ENCODE assay signal across 10 mouse cellular contexts in genomic region chr11:35976482-35976881, GRCm38 (mm10). TPM values are rescaled to one million over a fixed set of nuclear protein-coding genes. Genes with fewer than 3 reads are reported as not detected.
DNase-seq lines count a peak whose midpoint lies in the region; ATAC-seq lines count a peak whose summit lies in the region.
"Had no signal": no experiment of that assay in that cellular context is flagged by ENCODE, and none has a peak within 500 bp of the region (broad histone marks: within the 10 kb centered on the region; RNA-seq: fewer than 3 reads in every experiment).

No protein-coding gene starts in this region.

- no peaks in the 10 kb centered on the region for H3K36me3 ChIP-seq in midbrain, embryonic 12.5 days
- H3K36me3 ChIP-seq in heart, embryonic 12.5 days, result no peaks in the 10 kb centered on the region

- peak; percentile 48 to 49 for DNase-seq in layer of hippocampus, adult 18-20 months (ENCODE audit: low spot score in 2 of 2)
- DNase-seq in layer of hippocampus, postnatal 25 days (ENCODE audit: extremely low spot score in 1 of 2, low spot score in 1 of 2), result no peak
- peak; percentile 25 for DNase-seq in brain, adult 2 months (ENCODE audit: low read depth, low spot score)
- peak; percentile 70 for DNase-seq in kidney, adult 18-20 months
- DNase-seq in testis, postnatal 14 days (ENCODE audit: low spot score), result no peak
- no peak for DNase-seq in spleen, adult 18-20 months

- no peaks in the 10 kb centered on the region for H3K9me3 ChIP-seq in midbrain, embryonic 12.5 days
- no peaks in the 10 kb centered on the region for H3K9me3 ChIP-seq in heart, embryonic 12.5 days (replicated peaks)

- WGBS in midbrain, embryonic 12.5 days, result 10% methylated on average over 6 of the region's 6 CpGs
- 56% methylated on average over 6 of the region's 6 CpGs for WGBS in heart, embryonic 12.5 days

- peaks cover 37% of the 10 kb centered on the region for H3K27me3 ChIP-seq in midbrain, embryonic 12.5 days
- H3K27me3 ChIP-seq in heart, embryonic 12.5 days (replicated peaks), result peaks cover 32% of the 10 kb centered on the region
- H3K27me3 ChIP-seq: CH12.LX had no signal

- no peak overlapping the region for H3K9ac ChIP-seq in midbrain, embryonic 12.5 days (replicated peaks)
- H3K9ac ChIP-seq in heart, embryonic 12.5 days, result no peak overlapping the region
- H3K9ac ChIP-seq: liver, embryonic 14.5 days had no signal

- peaks cover 63% of the 10 kb centered on the region for H3K4me1 ChIP-seq in midbrain, embryonic 12.5 days
- H3K4me1 ChIP-seq in heart, embryonic 12.5 days (replicated peaks), result peaks cover 11% of the 10 kb centered on the region

- H3K4me3 ChIP-seq in midbrain, embryonic 12.5 days, result no peak overlapping the region
- no peak overlapping the region for H3K4me3 ChIP-seq in heart, embryonic 12.5 days

- no peak overlapping the region; the same call in none of the 2 replicates for H3K27ac ChIP-seq in midbrain, embryonic 12.5 days (replicated peaks)
- H3K27ac ChIP-seq in heart, embryonic 12.5 days (ENCODE audit: poor library complexity, severe bottlenecking), result no peak overlapping the region
- H3K27ac ChIP-seq: liver, embryonic 14.5 days had no signal

- no peak for ATAC-seq in midbrain, embryonic 12.5 days (ENCODE audit: low FRiP score, low read depth)
- no peak for ATAC-seq in heart, embryonic 12.5 days (ENCODE audit: insufficient number of reproducible peaks, low FRiP score)

- H3K4me2 ChIP-seq in midbrain, embryonic 12.5 days (replicated peaks), result 0 out of 2 replicates have a peak overlapping the region, but pooled peaks have one; percentile 26
- no peak overlapping the region for H3K4me2 ChIP-seq in heart, embryonic 12.5 days

RNA-seq across cellular contexts. Expression of gene Wwc1, which starts 3.8 kb away (rescaled TPM):
- 100 to 1,000 TPM in 1 of 2 experiments, 10 to 100 TPM in 1; 99.4 to 107 TPM for total RNA-seq in layer of hippocampus, adult 18-20 months (2021)
- total RNA-seq in layer of hippocampus, postnatal 25 days (2021), result 100 to 1,000 TPM; 101 to 122 TPM
- polyA plus RNA-seq in midbrain, embryonic 12.5 days (2016; fragmentation: Nextera tagmentation; extraction: Ambion mirVana), result 7.4 and 8.3 TPM in 2 replicates
- 3.4 and 3.8 TPM in 2 replicates for polyA plus RNA-seq in heart, embryonic 12.5 days (2016; fragmentation: Nextera tagmentation; extraction: Ambion mirVana)

Comparison
In these comparisons a context has a peak if more than half of its experiments do, and no peak if none do; other contexts are left out.
1. DNase-seq: peak in layer of hippocampus, adult 18-20 months (2 of 2), brain, adult 2 months (single experiment) and kidney, adult 18-20 months (single experiment); none in layer of hippocampus, postnatal 25 days (0 of 2), testis, postnatal 14 days (single experiment) and spleen, adult 18-20 months (0 of 2).